Mouse (Mus musculus): Measurements from ENCODE around the gene Gas2l3.

GRCm38 (mm10) chr10:89386461-89386860, 57.3 kb downstream of the Gas2l3 start:
- TF ChIP-seq CTCF (IDR thresholded peaks at IDR 0.05; ENCODE audit: borderline replicate concordance, insufficient read depth, low read length): no peak
- no peak for TF ChIP-seq POLR2A (IDR thresholded peaks at IDR 0.05; ENCODE audit: low read depth, low read length)
